Mouse (Mus musculus): Measurements from ENCODE around the gene Olfr891. TPM values are rescaled to one million over a fixed set of nuclear protein-coding genes. Genes with fewer than 3 reads are reported as not detected.

Olfr891 gene
- not detected for total RNA-seq (2023)

GRCm38 (mm10) chr9:38180721-38181120 lies at the start of gene Olfr891:
TSS of gene Olfr891 (minus strand) at chr9:38180821.

DNA sequence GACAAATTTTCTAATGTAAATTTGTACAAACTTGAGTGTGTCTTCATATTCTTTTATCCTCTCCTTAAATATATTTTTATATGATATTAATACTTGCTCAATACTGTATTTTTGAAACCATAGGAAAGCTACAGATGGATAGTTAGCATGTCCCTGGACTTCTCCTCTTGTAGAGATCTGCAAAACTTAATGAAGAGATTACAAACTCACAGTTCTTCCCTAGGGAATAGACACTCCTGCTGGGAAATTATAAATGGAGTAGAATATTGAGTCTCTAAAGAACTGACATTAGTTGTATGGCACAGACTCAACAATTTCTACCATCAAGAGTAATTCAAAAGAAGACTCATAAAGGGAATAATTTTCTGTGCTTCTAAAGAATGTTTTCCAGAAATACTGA lies 37.1 kb upstream of the Olfr891 start, which contains the start of gene Olfr894:
Olfr894 (plus strand) TSS at position 301 of the 400 bp plus-strand sequence.

GRCm38 (mm10) chr9:38208065-38208464 lies 27.4 kb upstream of the Olfr891 start, which contains the start of gene Olfr893:
TSS of gene Olfr893 (plus strand) at chr9:38208365.

GRCm38 (mm10) chr9:38142217-38142616 lies 38.4 kb downstream of the Olfr891 start, which contains the start of gene Olfr890:
TSS of gene Olfr890 (plus strand) at chr9:38142517.

Other genes with a start within 250 kb of the Olfr891 start
- not detected for gene Olfr881, start 189.0 kb downstream of the Olfr891 start, total RNA-seq (2023)
- not detected for gene Olfr883, start 155.0 kb downstream of the Olfr891 start, total RNA-seq (2023)
- not detected for gene Olfr884, start 134.3 kb downstream of the Olfr891 start, total RNA-seq (2023)
- not detected for gene Olfr885, start 119.5 kb downstream of the Olfr891 start, total RNA-seq (2023)
- gene Olfr887, start 96.7 kb downstream of the Olfr891 start, total RNA-seq (2023), result not detected
- gene Olfr888, start 72.7 kb downstream of the Olfr891 start, total RNA-seq (2023), result not detected
- not detected for gene Olfr889, start 65.6 kb downstream of the Olfr891 start, total RNA-seq (2023)
- gene Olfr890, start 38.3 kb downstream of the Olfr891 start, total RNA-seq (2023), result not detected
- gene Olfr893, start 27.5 kb upstream of the Olfr891 start, total RNA-seq (2023), result not detected
- not detected for gene Olfr894, start 37.2 kb upstream of the Olfr891 start, total RNA-seq (2023)
- not detected for gene Olfr143, start 72.0 kb upstream of the Olfr891 start, total RNA-seq (2023)
- not detected for gene Olfr895, start 87.0 kb upstream of the Olfr891 start, total RNA-seq (2023)
- not detected for gene Olfr896-ps1, start 110.3 kb upstream of the Olfr891 start, total RNA-seq (2023)
- gene Olfr25, start 148.2 kb upstream of the Olfr891 start, total RNA-seq (2023), result not detected
- gene Olfr898, start 167.6 kb upstream of the Olfr891 start, total RNA-seq (2023), result not detected
- not detected for gene Olfr250, start 186.1 kb upstream of the Olfr891 start, total RNA-seq (2023)
- gene Olfr251, start 196.3 kb upstream of the Olfr891 start, total RNA-seq (2023), result not detected
- not detected for gene Olfr147, start 220.9 kb upstream of the Olfr891 start, total RNA-seq (2023)
- gene Olfr901, start 248.6 kb upstream of the Olfr891 start, total RNA-seq (2023), result not detected

Data from CD8-positive naive resting alpha-beta T cell, adult 57 days (primary cell).